Mouse (Mus musculus): ENCODE measurements at regions not wholly inside any gene's neighbourhood (a gene's known extent, or its start where the extent isn't known, plus 50 kb on each side); places are given as distances from the start of the nearest gene placed in this dataset.

GRCm38 (mm10) chr3:51024655-51025054 is 199.6 kb upstream of the Noct start:
- Histone ChIP-seq H3K27me3 (ENCODE audit: insufficient read depth, low read length) (no peaks in the 10 kb centered on the region), H3K4me1 (ENCODE audit: insufficient read depth, low read depth, low read length) (no peaks in the 10 kb centered on the region), H3K36me3 (replicated peaks) (no peaks in the 10 kb centered on the region), H3K9me3 (replicated peaks) (0 out of 2 replicates have a peak, but pooled peaks cover 3% of the 10 kb centered on the region), H3K4me3 (ENCODE audit: low read depth, low read length) (no peak overlapping the region)
- no peak for TF ChIP-seq CTCF (IDR thresholded peaks at IDR 0.05; ENCODE audit: low read depth, low read length)
- no peak for TF ChIP-seq GATA2 (IDR thresholded peaks at IDR 0.05; ENCODE audit: borderline replicate concordance, low read depth, low read length)
- TF ChIP-seq GATA1 (IDR thresholded peaks at IDR 0.05; ENCODE audit: borderline replicate concordance, low read length): no peak
- no peak for TF ChIP-seq POLR2AphosphoS5 (IDR thresholded peaks at IDR 0.05; ENCODE audit: insufficient replicate concordance, low read depth, low read length)
- no peak for TF ChIP-seq TAL1 (conservative IDR thresholded peaks at IDR 0.05; ENCODE audit: low read depth, low read length)
- no peak for ATAC-seq (ENCODE audit: extremely low read depth, insufficient number of reproducible peaks, low FRiP score, poor library complexity, severe bottlenecking)
- DNase-seq (ENCODE audit: low spot score): no peak

GRCm38 (mm10) chr3:51031821-51032220 is 192.4 kb upstream of the Noct start:
- ATAC-seq (ENCODE audit: extremely low read depth, insufficient number of reproducible peaks, low FRiP score, poor library complexity, severe bottlenecking) (no peak), DNase-seq (ENCODE audit: low spot score) (no peak)
- no peaks in the 10 kb centered on the region for H3K36me3 ChIP-seq (replicated peaks)
- TF ChIP-seq CTCF (IDR thresholded peaks at IDR 0.05; ENCODE audit: low read depth, low read length) (no peak), TAL1 (conservative IDR thresholded peaks at IDR 0.05; ENCODE audit: low read depth, low read length) (no peak), GATA2 (IDR thresholded peaks at IDR 0.05; ENCODE audit: borderline replicate concordance, low read depth, low read length) (no peak), GATA1 (IDR thresholded peaks at IDR 0.05; ENCODE audit: borderline replicate concordance, low read length) (no peak), POLR2AphosphoS5 (IDR thresholded peaks at IDR 0.05; ENCODE audit: insufficient replicate concordance, low read depth, low read length) (no peak)
- H3K27me3 ChIP-seq (ENCODE audit: insufficient read depth, low read length): no peaks in the 10 kb centered on the region
- H3K9me3 ChIP-seq (replicated peaks): 0 out of 2 replicates have a peak, but pooled peaks cover 2% of the 10 kb centered on the region
- no peaks in the 10 kb centered on the region for H3K4me1 ChIP-seq (ENCODE audit: insufficient read depth, low read depth, low read length)
- H3K4me3 ChIP-seq (ENCODE audit: low read depth, low read length): no peak overlapping the region

- DNase-seq (ENCODE audit: low spot score) (no peak), ATAC-seq (ENCODE audit: extremely low read depth, insufficient number of reproducible peaks, low FRiP score, poor library complexity, severe bottlenecking) (no peak)
- no peak for TF ChIP-seq CTCF (IDR thresholded peaks at IDR 0.05; ENCODE audit: low read depth, low read length)
- no peak for TF ChIP-seq TAL1 (conservative IDR thresholded peaks at IDR 0.05; ENCODE audit: low read depth, low read length)
- no peak for TF ChIP-seq POLR2AphosphoS5 (IDR thresholded peaks at IDR 0.05; ENCODE audit: insufficient replicate concordance, low read depth, low read length)
- no peak for TF ChIP-seq GATA2 (IDR thresholded peaks at IDR 0.05; ENCODE audit: borderline replicate concordance, low read depth, low read length)
- no peak for TF ChIP-seq GATA1 (IDR thresholded peaks at IDR 0.05; ENCODE audit: borderline replicate concordance, low read length)
- H3K36me3 ChIP-seq (replicated peaks): no peaks in the 10 kb centered on the region
- H3K4me3 ChIP-seq (ENCODE audit: low read depth, low read length): no peak overlapping the region
- no peaks in the 10 kb centered on the region for H3K27me3 ChIP-seq (ENCODE audit: insufficient read depth, low read length)
- H3K4me1 ChIP-seq (ENCODE audit: insufficient read depth, low read depth, low read length): no peaks in the 10 kb centered on the region
- H3K9me3 ChIP-seq (replicated peaks): 0 out of 2 replicates have a peak, but pooled peaks cover 2% of the 10 kb centered on the region
Observed at GRCm38 (mm10) chr3:51033292-51033691, 191.0 kb upstream of the Noct start.

GRCm38 (mm10) chr3:51036700-51037306 is 187.4 kb upstream of the Noct start:
- TF ChIP-seq GATA1 (IDR thresholded peaks at IDR 0.05; ENCODE audit: borderline replicate concordance, low read length): no peak
- no peak for TF ChIP-seq GATA2 (IDR thresholded peaks at IDR 0.05; ENCODE audit: borderline replicate concordance, low read depth, low read length)
- no peak for TF ChIP-seq CTCF (IDR thresholded peaks at IDR 0.05; ENCODE audit: low read depth, low read length)
- no peak for TF ChIP-seq TAL1 (conservative IDR thresholded peaks at IDR 0.05; ENCODE audit: low read depth, low read length)
- TF ChIP-seq POLR2AphosphoS5 (IDR thresholded peaks at IDR 0.05; ENCODE audit: insufficient replicate concordance, low read depth, low read length): no peak
- no peaks in the 10 kb centered on the region for H3K4me1 ChIP-seq (ENCODE audit: insufficient read depth, low read depth, low read length)
- no peak overlapping the region for H3K4me3 ChIP-seq (ENCODE audit: low read depth, low read length)
- DNase-seq (ENCODE audit: low spot score) (no peak), ATAC-seq (ENCODE audit: extremely low read depth, insufficient number of reproducible peaks, low FRiP score, poor library complexity, severe bottlenecking) (no peak)
- H3K27me3 ChIP-seq (ENCODE audit: insufficient read depth, low read length): no peaks in the 10 kb centered on the region
- 0 out of 2 replicates have a peak, but pooled peaks cover 2% of the 10 kb centered on the region for H3K9me3 ChIP-seq (replicated peaks)
- no peaks in the 10 kb centered on the region for H3K36me3 ChIP-seq (replicated peaks)

GRCm38 (mm10) chr3:51042223-51042846 is 181.9 kb upstream of the Noct start:
- no peaks in the 10 kb centered on the region for H3K4me1 ChIP-seq (ENCODE audit: insufficient read depth, low read depth, low read length)
- H3K27me3 ChIP-seq (ENCODE audit: insufficient read depth, low read length): no peaks in the 10 kb centered on the region
- DNase-seq (ENCODE audit: low spot score) (no peak), ATAC-seq (ENCODE audit: extremely low read depth, insufficient number of reproducible peaks, low FRiP score, poor library complexity, severe bottlenecking) (no peak)
- no peaks in the 10 kb centered on the region for H3K36me3 ChIP-seq (replicated peaks)
- no peak overlapping the region for H3K4me3 ChIP-seq (ENCODE audit: low read depth, low read length)
- TF ChIP-seq POLR2AphosphoS5 (IDR thresholded peaks at IDR 0.05; ENCODE audit: insufficient replicate concordance, low read depth, low read length) (no peak), GATA2 (IDR thresholded peaks at IDR 0.05; ENCODE audit: borderline replicate concordance, low read depth, low read length) (no peak), CTCF (IDR thresholded peaks at IDR 0.05; ENCODE audit: low read depth, low read length) (no peak), TAL1 (conservative IDR thresholded peaks at IDR 0.05; ENCODE audit: low read depth, low read length) (no peak), GATA1 (IDR thresholded peaks at IDR 0.05; ENCODE audit: borderline replicate concordance, low read length) (no peak)
- peaks cover 2% of the 10 kb centered on the region for H3K9me3 ChIP-seq (replicated peaks)

- no peak overlapping the region for H3K4me3 ChIP-seq (ENCODE audit: low read depth, low read length)
- H3K4me1 ChIP-seq (ENCODE audit: insufficient read depth, low read depth, low read length): no peaks in the 10 kb centered on the region
- DNase-seq (ENCODE audit: low spot score) (no peak), ATAC-seq (ENCODE audit: extremely low read depth, insufficient number of reproducible peaks, low FRiP score, poor library complexity, severe bottlenecking) (no peak)
- no peaks in the 10 kb centered on the region for H3K27me3 ChIP-seq (ENCODE audit: insufficient read depth, low read length)
- H3K36me3 ChIP-seq (replicated peaks): no peaks in the 10 kb centered on the region
- TF ChIP-seq GATA2 (IDR thresholded peaks at IDR 0.05; ENCODE audit: borderline replicate concordance, low read depth, low read length) (no peak), TAL1 (conservative IDR thresholded peaks at IDR 0.05; ENCODE audit: low read depth, low read length) (no peak), POLR2AphosphoS5 (IDR thresholded peaks at IDR 0.05; ENCODE audit: insufficient replicate concordance, low read depth, low read length) (no peak), CTCF (IDR thresholded peaks at IDR 0.05; ENCODE audit: low read depth, low read length) (no peak)
- no peaks in the 10 kb centered on the region for H3K9me3 ChIP-seq (replicated peaks)
Observed at GRCm38 (mm10) chr3:51048739-51049138, 175.5 kb upstream of the Noct start.
